Mouse (Mus musculus) E14TG2a.4 (cell line): ENCODE results near the gene Shisa9.

Experiments used
- CTCF ChIP-seq: conservative IDR thresholded peaks from 2 replicates; pipeline ENCODE4 v1.5.1; 2014; ENCODE audit warnings: low read length
- POU5F1 ChIP-seq: IDR thresholded peaks from 2 replicates; pipeline ENCODE4 v1.6.1; 2014; ENCODE audit warnings: low read length, borderline replicate concordance

GRCm38 (mm10) chr16:12226937-12227336 is 243.0 kb downstream of the Shisa9 start:
- TF ChIP-seq CTCF (no peak), POU5F1 (no peak)
